Mouse (Mus musculus) liver, postnatal 0 days (tissue): ENCODE results near the gene Mgat4e.

Experiments used
- CTCF ChIP-seq: sonication (generic); IDR thresholded peaks from 2 replicates; pipeline ENCODE4 v1.5.1; 2016; ENCODE audit warnings: antibody characterized with exemption, low read depth
- EP300 ChIP-seq: IDR thresholded peaks from 2 replicates; pipeline ENCODE4 v1.6.1; 2016; ENCODE audit warnings: antibody characterized with exemption, low read depth, mild to moderate bottlenecking

DNA sequence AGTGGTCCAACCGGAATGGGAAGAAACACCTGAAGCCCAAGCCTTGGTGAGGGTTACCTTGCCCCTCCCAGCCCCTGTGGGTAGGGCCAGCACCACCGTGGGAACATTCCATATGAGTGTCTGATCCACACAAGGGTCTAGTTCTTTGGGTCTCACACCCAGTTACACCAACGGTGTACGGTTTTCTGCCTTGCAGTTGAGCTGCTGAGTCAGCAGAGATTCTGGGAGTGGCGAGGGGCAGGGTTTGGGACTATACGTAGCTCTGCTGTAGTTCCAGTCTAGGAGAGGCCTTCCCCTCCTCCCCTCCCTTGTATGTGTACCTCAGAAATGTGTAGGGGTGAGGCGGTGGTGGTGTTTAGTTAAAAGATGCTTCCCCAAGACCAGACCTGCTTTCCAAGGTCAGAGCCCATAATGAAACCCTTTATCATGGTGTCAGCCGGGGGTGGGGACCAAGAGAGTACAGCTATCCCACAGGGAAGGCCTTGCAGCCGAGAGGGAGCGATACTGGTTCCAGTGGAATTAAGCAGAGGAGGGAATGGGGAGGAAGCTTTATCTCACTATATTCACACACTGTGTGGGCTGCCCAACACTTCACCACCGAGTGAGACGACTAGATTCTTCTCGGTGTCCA lies 5.9 kb upstream of the Mgat4e start:
- no peak for TF ChIP-seq EP300
- TF ChIP-seq CTCF: no peak
